Mouse (Mus musculus): ENCODE data around the gene Tpk1. TPM values are rescaled to one million over a fixed set of nuclear protein-coding genes. Genes with fewer than 3 reads are reported as not detected.
A peak's percentile ranks its signal among the peaks of the same experiment; 100 is the strongest.

The Tpk1 gene
- polyA plus RNA-seq, 1 experiment from 2014 or later = 16.5 TPM

DNA sequence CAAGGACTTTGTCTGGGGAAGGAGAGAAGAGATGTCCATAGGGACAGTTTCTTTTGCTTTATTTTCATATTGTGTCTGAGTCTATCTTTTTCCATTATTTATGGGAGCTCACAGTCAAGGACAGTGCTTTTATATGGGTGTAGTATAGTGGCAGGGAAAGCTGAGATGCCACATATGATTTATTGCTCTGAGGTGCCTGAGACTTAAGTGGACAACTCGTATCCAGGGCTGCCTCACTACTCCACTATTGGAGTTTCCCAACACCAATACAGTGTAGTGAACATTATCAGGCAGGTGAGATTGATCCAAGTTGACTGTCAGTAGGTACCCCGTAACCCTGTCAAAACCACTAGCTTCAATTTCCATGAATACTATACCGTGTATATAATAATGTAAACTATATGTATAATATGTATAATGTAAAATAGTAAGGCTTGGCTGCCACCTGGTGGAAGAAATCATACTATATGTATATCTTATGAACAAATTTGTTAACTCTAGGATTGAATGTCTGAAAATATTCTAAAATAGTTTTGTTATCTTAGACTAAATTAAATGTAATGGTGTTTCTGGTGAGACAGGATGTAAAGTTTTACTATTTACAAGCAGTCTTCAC is 330.4 kb downstream of the Tpk1 start:
- 64% methylated on average over 3 of the region's 3 CpGs for WGBS
- ATAC-seq (replicated peaks; ENCODE audit: low FRiP score) = 0 out of 2 replicates have a peak, but pooled peaks have one; percentile 42
- Histone ChIP-seq H3K36me3 (no peaks in the 10 kb centered on the region), H3K9me3 (replicated peaks) (no peaks in the 10 kb centered on the region), H3K4me1 (peaks cover 7% of the 10 kb centered on the region), H3K27me3 (no peaks in the 10 kb centered on the region), H3K27ac (no peak overlapping the region), H3K9ac (no peak overlapping the region), H3K4me2 (no peak overlapping the region), H3K4me3 (replicated peaks) (no peak overlapping the region)

DNA sequence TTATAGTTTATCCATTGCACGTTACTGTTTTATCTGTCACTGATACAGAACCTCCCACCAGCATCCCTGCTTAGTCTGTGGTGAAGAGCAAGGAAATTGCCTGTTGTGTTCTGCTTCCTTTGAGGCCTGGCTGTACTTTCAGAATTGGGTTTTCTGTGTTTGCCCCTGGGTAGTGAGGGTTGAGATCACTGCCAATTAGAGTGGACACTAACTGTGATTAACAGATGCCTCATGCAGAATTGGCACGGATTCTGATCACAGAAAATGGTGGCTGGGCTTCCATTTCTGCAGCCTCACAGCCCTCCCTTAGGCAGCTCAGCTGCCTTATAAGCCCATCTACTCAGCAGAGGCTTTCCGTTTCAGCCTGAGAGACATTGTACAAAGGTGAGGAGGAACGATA is 332.6 kb downstream of the Tpk1 start:
- Histone ChIP-seq H3K27ac (no peak overlapping the region), H3K9ac (no peak overlapping the region), H3K4me2 (no peak overlapping the region), H3K9me3 (replicated peaks) (no peaks in the 10 kb centered on the region), H3K36me3 (no peaks in the 10 kb centered on the region), H3K4me1 (peaks cover 7% of the 10 kb centered on the region), H3K27me3 (no peaks in the 10 kb centered on the region), H3K4me3 (replicated peaks) (no peak overlapping the region)
- no peak for ATAC-seq (replicated peaks; ENCODE audit: low FRiP score)
- WGBS = 75% methylated on average over 4 of the region's 4 CpGs

DNA sequence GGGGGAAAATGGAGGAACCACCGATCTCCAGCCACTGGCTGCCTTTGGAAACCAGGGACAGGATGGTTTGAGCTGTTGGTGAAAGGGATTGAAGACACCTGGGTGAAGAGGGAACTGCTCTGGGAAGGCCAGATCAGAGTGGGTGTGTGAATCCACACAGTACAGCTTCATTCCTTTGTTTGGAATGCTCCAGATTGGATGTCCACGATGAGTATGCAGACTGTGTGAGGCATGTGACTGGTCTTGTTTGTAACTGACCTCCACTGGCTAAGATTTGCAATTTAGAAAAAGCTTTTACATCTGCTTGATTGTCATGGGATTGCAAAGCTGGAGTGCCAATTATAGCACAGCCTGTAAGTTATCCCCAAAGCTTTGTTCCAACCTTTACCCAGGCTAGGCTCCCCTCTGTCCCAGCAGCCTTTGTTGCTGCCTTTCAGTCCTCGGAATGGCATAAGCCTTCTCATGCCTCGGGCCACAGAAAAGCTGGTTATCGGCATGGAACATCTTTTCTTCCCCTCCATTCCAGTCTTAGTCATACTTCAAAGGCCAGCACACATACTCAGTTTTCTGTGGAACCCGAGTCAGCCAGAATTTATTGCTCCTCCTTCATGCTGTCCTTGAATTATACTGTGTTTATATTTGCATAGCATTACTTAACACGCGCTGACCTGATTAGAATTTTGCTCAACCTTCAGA is 353.0 kb downstream of the Tpk1 start:
- H3K9ac ChIP-seq = no peak overlapping the region
- no peaks in the 10 kb centered on the region for H3K9me3 ChIP-seq (replicated peaks)
- peaks cover 6% of the 10 kb centered on the region; the same call in 1 of the 2 replicates for H3K4me1 ChIP-seq
- H3K4me3 ChIP-seq (replicated peaks) = no peak overlapping the region
- WGBS = 57% methylated on average over 8 of the region's 8 CpGs
- no peaks in the 10 kb centered on the region for H3K36me3 ChIP-seq
- no peak; the same call in 1 of the 2 replicates for ATAC-seq (replicated peaks; ENCODE audit: low FRiP score)
- no peaks in the 10 kb centered on the region for H3K27me3 ChIP-seq
- H3K27ac ChIP-seq = peak overlapping the region; percentile 5; the same call in 1 of the 2 replicates
- H3K4me2 ChIP-seq = no peak overlapping the region

GRCm38 (mm10) chr6:43312546-43312945 is 353.5 kb downstream of the Tpk1 start:
- Histone ChIP-seq H3K9ac (no peak overlapping the region), H3K4me3 (replicated peaks) (no peak overlapping the region), H3K9me3 (replicated peaks) (no peaks in the 10 kb centered on the region), H3K27me3 (no peaks in the 10 kb centered on the region), H3K4me2 (no peak overlapping the region), H3K36me3 (no peaks in the 10 kb centered on the region), H3K27ac (peak overlapping the region; percentile 5; the same call in 1 of the 2 replicates), H3K4me1 (peaks cover 6% of the 10 kb centered on the region; the same call in 1 of the 2 replicates)
- ATAC-seq (replicated peaks; ENCODE audit: low FRiP score) = no peak

- no peak overlapping the region for H3K4me3 ChIP-seq (replicated peaks)
- H3K36me3 ChIP-seq = no peaks in the 10 kb centered on the region
- H3K27me3 ChIP-seq = no peaks in the 10 kb centered on the region
- no peak overlapping the region for H3K9ac ChIP-seq
- H3K4me1 ChIP-seq = peaks cover 6% of the 10 kb centered on the region; the same call in 1 of the 2 replicates
- WGBS = 40% methylated on average over 6 of the region's 6 CpGs
- no peak overlapping the region for H3K4me2 ChIP-seq
- ATAC-seq (replicated peaks; ENCODE audit: low FRiP score) = no peak
- H3K9me3 ChIP-seq (replicated peaks) = no peaks in the 10 kb centered on the region
- H3K27ac ChIP-seq = no peak overlapping the region
Measured at GRCm38 (mm10) chr6:43310071-43310470, 356.0 kb downstream of the Tpk1 start.

DNA sequence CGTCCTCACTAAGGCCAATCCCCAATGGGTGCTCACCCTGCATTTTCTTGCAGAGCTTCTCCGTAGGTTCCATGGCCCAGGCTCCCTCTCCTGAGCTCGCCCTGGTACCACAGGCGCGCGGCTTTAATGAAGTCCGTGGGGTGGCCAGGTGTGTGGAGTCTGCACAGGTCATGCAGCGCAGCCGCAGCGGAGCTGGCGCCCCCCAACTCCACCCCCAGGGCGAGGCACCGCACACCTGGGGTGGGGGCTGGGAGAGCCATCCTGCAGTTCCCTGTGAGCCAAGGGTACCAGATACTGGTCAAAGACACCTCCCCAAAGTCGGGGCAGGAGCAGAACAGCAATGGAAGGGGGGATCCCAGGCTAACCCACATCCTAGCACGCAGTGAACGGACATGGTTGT is 356.6 kb downstream of the Tpk1 start, which contains the start of gene Nobox:
TSS of gene Nobox (minus strand) at position 101 of the 400 bp plus-strand sequence.
- Histone ChIP-seq H3K9ac (no peak within 1 kb of the TSS), H3K27ac (no peak within 1 kb of the TSS), H3K9me3 (replicated peaks) (no peaks in the 10 kb centered on the region), H3K27me3 (no peaks in the 10 kb centered on the region), H3K36me3 (no peaks in the 10 kb centered on the region), H3K4me1 (peaks cover 6% of the 10 kb centered on the region; the same call in 1 of the 2 replicates), H3K4me2 (no peak within 1 kb of the TSS), H3K4me3 (replicated peaks) (no peak within 1 kb of the TSS)
- WGBS = 72% methylated on average over 16 of the region's 16 CpGs
- ATAC-seq (replicated peaks; ENCODE audit: low FRiP score) = no peak; the same call in 1 of the 2 replicates

DNA sequence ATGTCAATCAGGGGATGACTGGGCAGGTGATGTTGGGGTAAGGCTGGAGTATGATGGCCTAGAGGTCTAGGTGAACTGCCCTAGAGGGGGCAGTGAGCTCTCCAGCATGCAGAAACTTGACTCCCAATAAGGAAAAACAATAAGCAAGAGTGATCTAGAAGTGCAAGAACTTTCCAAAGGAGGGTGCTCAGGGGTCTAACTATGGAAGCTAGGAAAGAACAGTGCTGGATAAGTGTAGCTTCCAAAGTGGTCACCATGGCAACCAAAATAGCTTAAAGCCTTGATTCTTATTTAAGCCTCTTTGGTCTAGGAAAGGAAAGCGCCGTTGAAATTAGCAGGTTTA is 368.6 kb downstream of the Tpk1 start:
- peak; percentile 57; the same call in 1 of the 2 replicates for ATAC-seq (replicated peaks; ENCODE audit: low FRiP score)
- Histone ChIP-seq H3K27me3 (no peaks in the 10 kb centered on the region), H3K4me3 (replicated peaks) (no peak overlapping the region), H3K4me1 (peaks cover 24% of the 10 kb centered on the region), H3K4me2 (no peak overlapping the region), H3K27ac (no peak overlapping the region), H3K9me3 (replicated peaks) (no peaks in the 10 kb centered on the region), H3K36me3 (no peaks in the 10 kb centered on the region), H3K9ac (no peak overlapping the region)
- 52% methylated on average over 2 of the region's 2 CpGs for whole genome bisulfite sequencing

DNA sequence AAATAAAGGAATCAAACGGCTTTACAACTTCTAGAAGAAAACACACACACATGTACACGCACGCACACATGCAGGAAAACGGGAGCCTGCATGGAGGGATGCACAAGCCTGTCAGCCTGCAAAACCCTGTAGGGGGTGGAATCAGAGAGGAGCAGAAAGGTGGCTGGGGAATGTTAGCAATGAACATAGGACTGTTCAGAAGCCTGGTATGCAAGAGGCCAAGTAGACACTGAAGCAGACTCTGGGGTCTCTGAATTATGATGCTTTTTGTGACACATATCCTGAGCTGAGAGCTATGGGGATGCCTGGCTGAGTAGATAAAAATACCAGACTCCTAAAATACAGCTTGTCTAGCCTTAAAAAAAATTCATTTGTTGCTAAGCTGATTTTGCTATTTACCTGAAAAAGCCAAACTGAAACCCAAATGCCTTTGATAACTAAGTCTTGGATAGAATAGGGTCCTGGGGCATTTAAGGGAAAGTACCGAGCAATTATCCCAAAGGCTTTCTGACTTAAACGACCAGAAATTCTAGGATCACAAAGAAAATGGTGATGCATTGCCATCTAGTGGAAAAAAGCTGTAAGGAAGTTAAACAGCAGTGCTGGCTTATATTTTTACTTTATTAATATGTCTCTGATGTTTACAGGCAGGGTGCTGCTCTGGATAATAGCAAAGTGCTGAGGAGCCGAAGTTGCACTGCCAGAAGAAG is 369.1 kb downstream of the Tpk1 start:
- no peak for ATAC-seq (replicated peaks; ENCODE audit: low FRiP score)
- WGBS = 41% methylated on average over 7 of the region's 7 CpGs

GRCm38 (mm10) chr6:43295908-43296307 is 370.2 kb downstream of the Tpk1 start:
- Histone ChIP-seq H3K4me2 (no peak overlapping the region), H3K27ac (no peak overlapping the region)
- 28% methylated on average over 5 of the region's 5 CpGs for WGBS

More for the DNA sequence above, 369.1 kb downstream of the Tpk1 start:
- Histone ChIP-seq H3K4me2 (no peak overlapping the region), H3K27ac (no peak overlapping the region), H3K27me3 (no peaks in the 10 kb centered on the region), H3K9me3 (replicated peaks) (no peaks in the 10 kb centered on the region), H3K36me3 (no peaks in the 10 kb centered on the region), H3K4me1 (peaks cover 30% of the 10 kb centered on the region), H3K4me3 (replicated peaks) (no peak overlapping the region), H3K9ac (no peak overlapping the region)

More at GRCm38 (mm10) chr6:43295908-43296307, 370.2 kb downstream of the Tpk1 start:
- Histone ChIP-seq H3K27me3 (no peaks in the 10 kb centered on the region), H3K9ac (no peak overlapping the region), H3K4me3 (replicated peaks) (no peak overlapping the region), H3K36me3 (no peaks in the 10 kb centered on the region), H3K4me1 (peaks cover 31% of the 10 kb centered on the region), H3K9me3 (replicated peaks) (no peaks in the 10 kb centered on the region)
- ATAC-seq (replicated peaks; ENCODE audit: low FRiP score) = peak; percentile 31; the same call in 1 of the 2 replicates

Data from kidney, embryonic 15.5 days (tissue).